ENCODE assay signal across 8 mouse cellular contexts in the genomic region with DNA sequence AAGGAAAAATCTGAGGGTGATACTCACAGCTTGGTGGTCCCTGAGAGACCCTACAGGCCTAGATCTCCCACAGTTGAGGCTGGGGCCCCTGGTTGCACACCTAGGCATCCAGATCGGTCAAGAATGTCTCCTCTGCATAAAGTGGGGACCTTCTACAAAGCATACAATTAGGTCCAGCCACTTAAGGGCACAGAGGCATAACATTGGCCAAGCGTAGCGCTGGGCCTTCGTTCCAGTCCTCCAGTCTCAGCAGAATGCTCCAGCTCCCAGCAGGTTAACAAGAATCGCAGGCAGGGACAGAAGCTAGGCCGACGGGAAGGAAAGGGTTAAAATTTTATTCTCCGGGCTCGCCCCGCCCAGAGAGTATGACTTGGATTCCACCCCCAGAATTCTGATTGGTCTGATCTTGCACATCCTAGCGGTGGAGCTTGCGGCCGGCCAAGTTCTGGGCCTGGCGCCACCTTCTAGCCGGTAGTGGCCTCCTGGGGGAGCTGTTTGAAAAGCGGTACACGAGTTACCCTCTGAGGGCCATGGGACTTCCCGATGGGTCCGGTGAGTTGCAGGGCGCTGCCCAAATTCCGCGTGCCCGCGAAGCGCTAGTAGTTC. TPM values are rescaled to one million over a fixed set of nuclear protein-coding genes. Genes with fewer than 3 reads are reported as not detected.
A peak's percentile ranks its signal among the peaks of the same experiment; 100 is the strongest.
DNase-seq lines count a peak whose midpoint lies in the region; ATAC-seq lines count a peak whose summit lies in the region.

No protein-coding gene starts in this region.

- H3K27me3 ChIP-seq in neural tube, embryonic 11.5 days (ENCODE audit: control insufficient read depth, insufficient read depth, low read length) = no peaks in the 10 kb centered on the region

- 3% methylated on average over 25 of the region's 25 CpGs for WGBS in neural tube, embryonic 11.5 days

- peak overlapping the region; percentile 70 for H3K4me3 ChIP-seq in neural tube, embryonic 11.5 days (ENCODE audit: low read depth, low read length)

- intact Hi-C loops in gastrocnemius, postnatal 14 days (cut with DNase I; ENCODE audit: low total_unique reads) = no loop called here
- intact Hi-C loops in left cerebral cortex, postnatal 14 days (cut with DNase I) = no loop called here

- no peaks in the 10 kb centered on the region for H3K36me3 ChIP-seq in neural tube, embryonic 11.5 days (ENCODE audit: control insufficient read depth, insufficient read depth, low read length)

- peak overlapping the region; percentile 93 for H3K4me2 ChIP-seq in neural tube, embryonic 11.5 days (ENCODE audit: low read depth)

- H3K9ac ChIP-seq in neural tube, embryonic 11.5 days (ENCODE audit: low read length) = peak overlapping the region; percentile 66

- H3K4me1 ChIP-seq in neural tube, embryonic 11.5 days (ENCODE audit: control insufficient read depth, insufficient read depth, low read length) = peaks cover 5% of the 10 kb centered on the region; the same call in 1 of the 2 replicates

- peak; percentile 92 for DNase-seq in neural tube, embryonic 11.5 days (ENCODE audit: low spot score)
- no peak for DNase-seq in neural tube, embryonic 10.5 days (ENCODE audit: extremely low spot score, low spot score)
- DNase-seq in embryo, embryonic 11 days = peak; percentile 97
- DNase-seq in gastrocnemius, postnatal 14 days = peak; percentile 93
- DNase-seq in induced T-regulatory cell, adult 2 months (ENCODE audit: low read depth) = peak; percentile 96
- DNase-seq in left cerebral cortex, postnatal 14 days (ENCODE audit: low spot score in 2 of 2) = peak; percentile 91 to 97
- peak; percentile 97 for DNase-seq in skeletal muscle tissue, adult 2 months (ENCODE audit: low read depth, low spot score)

- 0 out of 2 replicates have a peak overlapping the region, but pooled peaks have one; percentile 27 for H3K27ac ChIP-seq in neural tube, embryonic 11.5 days (ENCODE audit: low read depth, low read length)

- H3K9me3 ChIP-seq in neural tube, embryonic 11.5 days (ENCODE audit: control insufficient read depth, low read length) = no peaks in the 10 kb centered on the region

- ATAC-seq in neural tube, embryonic 11.5 days (ENCODE audit: insufficient read depth, low FRiP score, low TSS enrichment) = peak; percentile 86
- peak; percentile 93 for ATAC-seq in megakaryocyte-erythroid progenitor cell, adult 5-6 weeks (replicated peaks; ENCODE audit: low FRiP score, low TSS enrichment, poor library complexity, severe bottlenecking)

RNA-seq across cellular contexts. Expression of a gene that starts 0.7 kb away (rescaled TPM):
- 8.8 and 13.2 TPM in 2 replicates for polyA plus RNA-seq in neural tube, embryonic 11.5 days (2014; fragmentation: Nextera tagmentation; extraction: Ambion mirVana)
- total RNA-seq in gastrocnemius, postnatal 14 days (2021) = 10 to 100 TPM; 13.0 to 13.8 TPM
- 10 to 100 TPM; 30.4 to 33.2 TPM for total RNA-seq in left cerebral cortex, postnatal 14 days (2021)
- total RNA-seq in megakaryocyte-erythroid progenitor cell, adult 5-6 weeks (2014; fragmentation: Nextera tagmentation) = 5.7 and 5.8 TPM in 2 replicates
- 0.30 and 1.4 TPM in 2 replicates for total RNA-seq in megakaryocyte-erythroid progenitor cell, adult 5-6 weeks (2017)

RNA-seq across cellular contexts. Expression of a gene that starts 27.6 kb away (rescaled TPM):
- polyA plus RNA-seq in neural tube, embryonic 11.5 days (2014; fragmentation: Nextera tagmentation; extraction: Ambion mirVana) = 6.7 and 8.9 TPM in 2 replicates
- under 1 TPM; 0.18 to 0.24 TPM for total RNA-seq in gastrocnemius, postnatal 14 days (2021)
- 10 to 100 TPM; 50.7 to 55.3 TPM for total RNA-seq in left cerebral cortex, postnatal 14 days (2021)
- not detected in 2 replicates for total RNA-seq in megakaryocyte-erythroid progenitor cell, adult 5-6 weeks (2014; fragmentation: Nextera tagmentation)
- 0.05 TPM in 1 of 2 replicates, not detected in the other for total RNA-seq in megakaryocyte-erythroid progenitor cell, adult 5-6 weeks (2017)

RNA-seq across cellular contexts. Expression of a gene that starts 45.6 kb away (rescaled TPM):
- polyA plus RNA-seq in neural tube, embryonic 11.5 days (2014; fragmentation: Nextera tagmentation; extraction: Ambion mirVana) = 14.5 and 15.5 TPM in 2 replicates
- total RNA-seq in gastrocnemius, postnatal 14 days (2021) = 1 to 10 TPM; 3.5 to 4.5 TPM
- 10 to 100 TPM; 39.1 to 44.7 TPM for total RNA-seq in left cerebral cortex, postnatal 14 days (2021)
- 8.6 and 12.2 TPM in 2 replicates for total RNA-seq in megakaryocyte-erythroid progenitor cell, adult 5-6 weeks (2014; fragmentation: Nextera tagmentation)
- 1.0 and 2.3 TPM in 2 replicates for total RNA-seq in megakaryocyte-erythroid progenitor cell, adult 5-6 weeks (2017)

Comparison
In these comparisons a context has a peak if more than half of its experiments do, and no peak if none do; other contexts are left out.
1. RNA of a gene that starts 27.6 kb away (total RNA-seq): 50.7 to 55.3 TPM in left cerebral cortex, postnatal 14 days; 0.18 to 0.24 TPM in gastrocnemius, postnatal 14 days and 0.05 TPM in megakaryocyte-erythroid progenitor cell, adult 5-6 weeks; every median in the first group is over 10 times any median in the second.